Mouse (Mus musculus): ENCODE data around the gene Aass. TPM values are rescaled to one million over a fixed set of nuclear protein-coding genes. Genes with fewer than 3 reads are reported as not detected.

Aass gene
- polyA plus RNA-seq, 1 experiment from 2014 or later, result 25.0 TPM

GRCm38 (mm10) chr6:23048836-23049235 lies 84.0 kb downstream of the Aass start:
- no peak overlapping the region for H3K27ac ChIP-seq
- no peak for ATAC-seq (ENCODE audit: low read depth)

GRCm38 (mm10) chr6:23028251-23028650 lies 104.5 kb downstream of the Aass start:
- DNase-seq, result no peak
- 74% methylated on average over 1 of the region's 1 CpGs for WGBS (ENCODE audit: insufficient replicate concordance)
- Histone ChIP-seq H3K4me3 (replicated peaks) (no peak overlapping the region), H3K9ac (no peak overlapping the region), H3K4me2 (no peak overlapping the region), H3K27ac (no peak overlapping the region), H3K27me3 (no peaks in the 10 kb centered on the region), H3K36me3 (no peaks in the 10 kb centered on the region), H3K4me1 (replicated peaks) (no peaks in the 10 kb centered on the region), H3K9me3 (replicated peaks) (no peaks in the 10 kb centered on the region)
- ATAC-seq (ENCODE audit: low read depth), result no peak

More at GRCm38 (mm10) chr6:23048836-23049235, 84.0 kb downstream of the Aass start:
- Histone ChIP-seq H3K9me3 (replicated peaks) (no peaks in the 10 kb centered on the region), H3K27me3 (no peaks in the 10 kb centered on the region), H3K9ac (no peak overlapping the region), H3K4me1 (replicated peaks) (no peaks in the 10 kb centered on the region), H3K36me3 (no peaks in the 10 kb centered on the region), H3K4me2 (no peak overlapping the region), H3K4me3 (replicated peaks) (no peak overlapping the region)
- WGBS (ENCODE audit: insufficient replicate concordance), result 69% methylated on average over 4 of the region's 4 CpGs
- no peak for DNase-seq

Other genes starting within 250 kb of the Aass start
- not detected in 2 replicates for gene Fezf1, start 115.4 kb upstream of the Aass start, polyA plus RNA-seq (2015; fragmentation: Nextera tagmentation; extraction: Ambion mirVana)

Data from liver, embryonic 13.5 days (tissue).